In the genomic region with DNA sequence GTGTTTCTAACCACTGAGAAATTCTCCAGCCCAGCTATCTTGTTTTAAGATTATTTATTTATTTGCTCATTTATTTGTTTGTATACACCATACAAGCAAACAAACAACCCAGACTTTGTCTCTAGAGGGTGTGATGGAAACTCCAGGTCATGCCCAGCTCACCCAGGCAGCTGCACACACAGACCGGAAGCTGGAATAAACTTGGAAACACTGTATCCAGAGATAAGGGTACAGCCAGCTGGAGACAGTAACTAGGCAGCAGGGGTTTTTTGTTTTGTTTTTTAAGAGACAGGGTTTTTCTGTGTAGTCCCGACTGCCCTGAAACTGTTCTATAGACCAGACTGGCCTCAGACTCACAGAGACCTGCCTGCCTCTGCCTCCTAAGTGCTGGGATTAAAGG, we compare ENCODE assay signal across 17 mouse cellular contexts. TPM values are rescaled to one million over a fixed set of nuclear protein-coding genes. Genes with fewer than 3 reads are reported as not detected.
"Had no signal": no experiment of that assay in that cellular context is flagged by ENCODE, and none has a peak within 500 bp of the region (broad histone marks: within the 10 kb centered on the region; RNA-seq: fewer than 3 reads in every experiment).

No protein-coding gene starts in this region.

- H3K4me3 ChIP-seq: layer of hippocampus, adult 2 months; limb, embryonic 12.5 days; liver, embryonic 13.5 days; megakaryocyte, embryonic 14.5 days; midbrain, embryonic 15.5 days; neural tube, embryonic 12.5 days had no signal

- H3K27me3 ChIP-seq: midbrain, embryonic 15.5 days; neural tube, embryonic 12.5 days had no signal

- H3K36me3 ChIP-seq: limb, embryonic 12.5 days; liver, embryonic 13.5 days; midbrain, embryonic 15.5 days; neural tube, embryonic 12.5 days had no signal

- H3K27ac ChIP-seq: limb, embryonic 12.5 days; liver, embryonic 13.5 days; midbrain, embryonic 15.5 days; neural tube, embryonic 12.5 days; stomach, postnatal 0 days had no signal

- H3K9me3 ChIP-seq: limb, embryonic 12.5 days; liver, embryonic 13.5 days; midbrain, embryonic 15.5 days; neural tube, embryonic 12.5 days had no signal

- H3K4me1 ChIP-seq: midbrain, embryonic 15.5 days had no signal

- ATAC-seq: midbrain, embryonic 15.5 days had no signal

- DNase-seq: kidney, adult 18-20 months; kidney, postnatal 10 days; kidney, postnatal 4 days; liver; liver, embryonic 13.5 days; thymus, adult 2 months; thymus, postnatal 25 days had no signal

- H3K9ac ChIP-seq: limb, embryonic 12.5 days; liver, embryonic 13.5 days; midbrain, embryonic 15.5 days; neural tube, embryonic 12.5 days had no signal

- H3K4me2 ChIP-seq: limb, embryonic 12.5 days; liver, embryonic 13.5 days; midbrain, embryonic 11.5 days; midbrain, embryonic 15.5 days; neural tube, embryonic 12.5 days had no signal

RNA-seq across cellular contexts. Expression of gene Pald1, which starts 6.8 kb away (rescaled TPM):
- total RNA-seq: neutrophil, adult 5-6 weeks had no signal

RNA-seq across cellular contexts. Expression of gene Nodal, which starts 27.6 kb away (rescaled TPM):
- total RNA-seq: layer of hippocampus, postnatal 10 days; monocyte, adult 5-6 weeks; neutrophil, adult 5-6 weeks had no signal
- polyA plus RNA-seq: limb, embryonic 12.5 days; midbrain, embryonic 11.5 days; neural tube, embryonic 12.5 days; stomach, postnatal 0 days had no signal
